Mouse (Mus musculus): Measurements from ENCODE around the gene Gm31371. TPM values are rescaled to one million over a fixed set of nuclear protein-coding genes. Genes with fewer than 3 reads are reported as not detected.

The Gm31371 gene
- not detected for polyA plus RNA-seq (2014; fragmentation: Illumina TruSeq; extraction: RNeasy Lipid Tissue Mini Kit (QIAGEN cat#74804); ENCODE audit: low replicate concordance)

DNA sequence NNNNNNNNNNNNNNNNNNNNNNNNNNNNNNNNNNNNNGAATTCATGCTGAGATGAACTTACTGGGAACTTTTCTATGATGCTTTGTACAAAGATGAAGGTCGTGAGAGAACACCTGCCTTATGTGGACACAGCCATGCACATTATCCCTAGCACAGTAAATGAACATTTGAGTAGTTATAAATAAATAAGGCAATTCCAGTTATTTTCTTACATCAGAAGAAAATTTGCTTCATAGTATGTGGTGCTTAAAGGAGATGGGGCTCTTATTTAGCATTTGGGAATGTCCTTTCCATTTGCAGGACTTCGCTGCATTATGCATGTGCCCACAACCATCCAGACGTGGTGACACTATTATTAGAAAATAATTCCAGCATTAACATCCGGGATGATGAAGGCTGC is at the start of gene Gm31371:
Gm31371 (plus strand) TSS at position 301 of the 400 bp plus-strand sequence.

Other genes with a start within 250 kb of the Gm31371 start
- gene 4930467E23Rik, start 173.8 kb upstream of the Gm31371 start, polyA plus RNA-seq (2014; fragmentation: Illumina TruSeq; extraction: RNeasy Lipid Tissue Mini Kit (QIAGEN cat#74804); ENCODE audit: low replicate concordance), result not detected